Mouse (Mus musculus): ENCODE data around the gene Rcc1. TPM values are rescaled to one million over a fixed set of nuclear protein-coding genes. Genes with fewer than 3 reads are reported as not detected.
A peak's percentile ranks its signal among the peaks of the same experiment; 100 is the strongest.

The Rcc1 gene
- 1.2 and 16.4 TPM in 2 replicates for polyA plus RNA-seq (2012; ENCODE audit: insufficient read depth, low replicate concordance)

DNA sequence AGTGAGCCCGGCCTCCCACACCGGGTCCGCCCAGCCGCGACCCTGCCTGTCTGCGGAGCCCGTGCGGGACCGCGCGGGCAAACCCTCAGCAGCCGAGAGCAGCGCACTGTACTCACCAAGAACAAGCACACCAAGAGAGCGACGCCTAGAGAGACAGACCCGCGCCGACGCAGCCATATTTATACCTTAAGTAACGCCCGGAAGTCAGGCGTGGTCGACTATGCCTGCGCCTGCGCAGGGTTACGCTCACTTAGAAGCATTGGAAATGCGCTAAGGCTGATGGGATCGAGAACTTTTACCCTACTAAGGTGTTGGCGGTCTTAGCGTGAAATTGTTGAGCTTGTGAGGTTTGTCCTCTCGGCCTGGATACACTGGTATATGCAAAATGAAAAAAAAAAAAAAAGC is at the start of gene Rcc1:
Gene Rcc1, minus strand, starts transcription at position 125 of the 405 bp plus-strand sequence.
- no peaks in the 10 kb centered on the region for H3K9me3 ChIP-seq
- H3K27me3 ChIP-seq (replicated peaks) = no peaks in the 10 kb centered on the region
- peaks cover 48% of the 10 kb centered on the region for H3K36me3 ChIP-seq (replicated peaks; ENCODE audit: low read length)
- peaks cover 40% of the 10 kb centered on the region for H3K4me1 ChIP-seq
- TF ChIP-seq FLI1 (IDR thresholded peaks at IDR 0.05; ENCODE audit: low read length) = peak; percentile 65; the same call in 1 of the 2 replicates
- no peak for TF ChIP-seq GATA1 (IDR thresholded peaks at IDR 0.05; ENCODE audit: borderline replicate concordance, low read length)
- peak within 1 kb of the TSS; percentile 96 for H3K4me3 ChIP-seq (replicated peaks)

GRCm38 (mm10) chr4:132401016-132401415 is 47.6 kb upstream of the Rcc1 start:
- no peak for TF ChIP-seq GATA1 (IDR thresholded peaks at IDR 0.05; ENCODE audit: borderline replicate concordance, low read length)
- no peak for TF ChIP-seq FLI1 (IDR thresholded peaks at IDR 0.05; ENCODE audit: low read length)
- no peaks in the 10 kb centered on the region for H3K9me3 ChIP-seq
- H3K4me1 ChIP-seq = peaks cover 30% of the 10 kb centered on the region
- H3K27me3 ChIP-seq (replicated peaks) = no peaks in the 10 kb centered on the region
- peaks cover 14% of the 10 kb centered on the region for H3K36me3 ChIP-seq (replicated peaks; ENCODE audit: low read length)
- H3K4me3 ChIP-seq (replicated peaks) = no peak overlapping the region

- Histone ChIP-seq H3K9me3 (no peaks in the 10 kb centered on the region), H3K27me3 (replicated peaks) (no peaks in the 10 kb centered on the region), H3K4me1 (peaks cover 42% of the 10 kb centered on the region), H3K36me3 (replicated peaks; ENCODE audit: low read length) (peaks cover 13% of the 10 kb centered on the region), H3K4me3 (replicated peaks) (no peak overlapping the region)
- TF ChIP-seq GATA1 (IDR thresholded peaks at IDR 0.05; ENCODE audit: borderline replicate concordance, low read length) (no peak), FLI1 (IDR thresholded peaks at IDR 0.05; ENCODE audit: low read length) (no peak)
Observed at GRCm38 (mm10) chr4:132398863-132399262, 45.5 kb upstream of the Rcc1 start.

- TF ChIP-seq FLI1 (IDR thresholded peaks at IDR 0.05; ENCODE audit: low read length) (no peak), GATA1 (IDR thresholded peaks at IDR 0.05; ENCODE audit: borderline replicate concordance, low read length) (no peak)
- Histone ChIP-seq H3K4me1 (peaks cover 42% of the 10 kb centered on the region), H3K27me3 (replicated peaks) (no peaks in the 10 kb centered on the region), H3K4me3 (replicated peaks) (peak overlapping the region; percentile 91), H3K9me3 (no peaks in the 10 kb centered on the region), H3K36me3 (replicated peaks; ENCODE audit: low read length) (peaks cover 13% of the 10 kb centered on the region)
Observed at GRCm38 (mm10) chr4:132398045-132398774, 44.8 kb upstream of the Rcc1 start.

- no peaks in the 10 kb centered on the region for H3K9me3 ChIP-seq
- H3K36me3 ChIP-seq (replicated peaks; ENCODE audit: low read length) = peaks cover 15% of the 10 kb centered on the region
- peak overlapping the region; percentile 60 for H3K4me3 ChIP-seq (replicated peaks)
- peaks cover 42% of the 10 kb centered on the region for H3K4me1 ChIP-seq
- H3K27me3 ChIP-seq (replicated peaks) = no peaks in the 10 kb centered on the region
- TF ChIP-seq FLI1 (IDR thresholded peaks at IDR 0.05; ENCODE audit: low read length) (no peak), GATA1 (IDR thresholded peaks at IDR 0.05; ENCODE audit: borderline replicate concordance, low read length) (no peak)
Observed at GRCm38 (mm10) chr4:132397120-132397519, 43.7 kb upstream of the Rcc1 start.

DNA sequence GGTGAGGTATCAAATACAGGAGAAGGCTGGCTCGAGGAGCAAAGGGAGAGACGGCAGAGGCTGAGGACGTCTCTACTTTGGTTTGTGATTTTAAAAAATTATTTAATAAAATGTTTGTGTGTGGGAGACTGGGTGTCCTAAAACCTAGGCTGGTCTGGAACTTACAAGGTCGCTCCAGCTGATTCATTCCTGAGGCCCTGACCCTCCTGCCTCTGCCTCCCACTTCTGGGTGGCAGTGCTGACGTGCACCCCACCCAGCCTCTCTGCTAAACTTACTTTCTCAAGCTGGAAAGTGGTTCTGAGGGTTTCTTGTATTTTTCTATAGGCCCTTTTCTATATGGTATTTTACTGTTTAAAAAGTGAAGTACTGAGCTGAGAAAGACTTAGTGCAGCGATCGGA is 42.8 kb upstream of the Rcc1 start:
- H3K9me3 ChIP-seq = no peaks in the 10 kb centered on the region
- H3K4me3 ChIP-seq (replicated peaks) = no peak overlapping the region
- H3K27me3 ChIP-seq (replicated peaks) = no peaks in the 10 kb centered on the region
- H3K36me3 ChIP-seq (replicated peaks; ENCODE audit: low read length) = peaks cover 15% of the 10 kb centered on the region
- TF ChIP-seq FLI1 (IDR thresholded peaks at IDR 0.05; ENCODE audit: low read length) (no peak), GATA1 (IDR thresholded peaks at IDR 0.05; ENCODE audit: borderline replicate concordance, low read length) (no peak)
- H3K4me1 ChIP-seq = peaks cover 45% of the 10 kb centered on the region

- TF ChIP-seq GATA1 (IDR thresholded peaks at IDR 0.05; ENCODE audit: borderline replicate concordance, low read length) = no peak
- no peak for TF ChIP-seq FLI1 (IDR thresholded peaks at IDR 0.05; ENCODE audit: low read length)
- Histone ChIP-seq H3K27me3 (replicated peaks) (no peaks in the 10 kb centered on the region), H3K4me1 (peaks cover 37% of the 10 kb centered on the region), H3K9me3 (no peaks in the 10 kb centered on the region), H3K36me3 (replicated peaks; ENCODE audit: low read length) (peaks cover 21% of the 10 kb centered on the region), H3K4me3 (replicated peaks) (no peak overlapping the region)
Observed at GRCm38 (mm10) chr4:132391063-132391740, 37.8 kb upstream of the Rcc1 start.

GRCm38 (mm10) chr4:132389302-132389701 is 35.9 kb upstream of the Rcc1 start:
- Histone ChIP-seq H3K4me3 (replicated peaks) (no peak overlapping the region), H3K36me3 (replicated peaks; ENCODE audit: low read length) (peaks cover 32% of the 10 kb centered on the region), H3K27me3 (replicated peaks) (no peaks in the 10 kb centered on the region), H3K9me3 (no peaks in the 10 kb centered on the region), H3K4me1 (peaks cover 30% of the 10 kb centered on the region)
- TF ChIP-seq FLI1 (IDR thresholded peaks at IDR 0.05; ENCODE audit: low read length) (no peak), GATA1 (IDR thresholded peaks at IDR 0.05; ENCODE audit: borderline replicate concordance, low read length) (no peak)

DNA sequence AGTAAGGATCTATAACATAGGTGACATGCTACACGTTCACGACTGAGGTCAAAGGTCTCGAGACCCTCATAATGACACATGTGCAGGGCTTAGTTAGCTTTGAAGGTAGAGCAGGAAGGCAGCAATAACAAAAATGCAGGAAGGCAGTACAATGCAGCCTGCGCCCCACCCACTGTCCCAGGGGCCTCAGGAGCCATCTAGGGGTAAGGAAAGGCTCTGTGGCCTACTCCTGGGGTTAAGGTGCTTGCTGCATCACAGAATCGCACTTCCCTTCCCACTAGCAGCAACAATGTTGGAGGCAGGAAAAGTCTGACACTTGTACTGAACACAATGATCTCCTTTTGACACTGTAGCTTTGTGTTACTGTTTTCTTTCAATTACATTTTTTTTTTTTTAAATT is 34.2 kb upstream of the Rcc1 start:
- Histone ChIP-seq H3K36me3 (replicated peaks; ENCODE audit: low read length) (peaks cover 40% of the 10 kb centered on the region), H3K9me3 (no peaks in the 10 kb centered on the region), H3K27me3 (replicated peaks) (no peaks in the 10 kb centered on the region), H3K4me3 (replicated peaks) (no peak overlapping the region), H3K4me1 (peaks cover 32% of the 10 kb centered on the region)
- TF ChIP-seq FLI1 (IDR thresholded peaks at IDR 0.05; ENCODE audit: low read length) = no peak
- no peak for TF ChIP-seq GATA1 (IDR thresholded peaks at IDR 0.05; ENCODE audit: borderline replicate concordance, low read length)

DNA sequence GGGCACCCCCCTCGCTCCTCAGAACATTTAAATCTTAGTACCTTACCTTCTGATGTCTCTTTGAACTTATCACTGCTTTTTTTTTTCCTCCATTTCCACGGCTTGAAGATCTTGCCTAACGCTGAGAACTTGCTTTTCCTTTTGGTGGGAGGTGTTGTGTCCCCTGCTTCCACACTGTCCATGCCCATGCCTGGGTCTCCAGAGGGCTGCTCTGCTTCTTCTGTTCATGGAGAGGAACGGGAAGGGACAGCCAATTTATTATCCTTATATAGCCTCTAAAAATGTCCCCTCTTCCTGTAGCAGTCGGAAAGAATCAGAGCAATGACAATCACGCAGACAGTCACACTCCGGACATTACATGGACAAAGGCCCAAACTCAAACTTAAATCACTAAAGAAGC is 33.4 kb upstream of the Rcc1 start:
- Histone ChIP-seq H3K4me1 (peaks cover 36% of the 10 kb centered on the region), H3K4me3 (replicated peaks) (no peak overlapping the region), H3K27me3 (replicated peaks) (no peaks in the 10 kb centered on the region), H3K36me3 (replicated peaks; ENCODE audit: low read length) (peaks cover 42% of the 10 kb centered on the region), H3K9me3 (no peaks in the 10 kb centered on the region)
- no peak for TF ChIP-seq FLI1 (IDR thresholded peaks at IDR 0.05; ENCODE audit: low read length)
- no peak for TF ChIP-seq GATA1 (IDR thresholded peaks at IDR 0.05; ENCODE audit: borderline replicate concordance, low read length)
